Mouse (Mus musculus) heart, embryonic 15.5 days (tissue): Measurements from ENCODE around the gene Wdr54. TPM values are rescaled to one million over a fixed set of nuclear protein-coding genes. Genes with fewer than 3 reads are reported as not detected.

Experiments used
- ATAC-seq: fragments of 200-750 bp; cut with Nextera tagmentation; replicated peaks from 2 replicates; pipeline ENCODE4 v1.8.0; 2017; ENCODE audit warnings: low read depth, moderate TSS enrichment; ENCODE audit not compliant: insufficient number of reproducible peaks, insufficient read depth, low FRiP score
- H3K27ac ChIP-seq: fragments of 300-500 bp; sonication (generic); 2 replicates; pipeline ENCODE4 v1.5.1; 2015; ENCODE audit warnings: mild to moderate bottlenecking, inconsistent platforms
- H3K27me3 ChIP-seq: fragments of 300-500 bp; sonication (generic); 2 replicates; pipeline ENCODE4 v1.6.1; 2015; ENCODE audit warnings: inconsistent platforms
- H3K36me3 ChIP-seq: fragments of 300-500 bp; sonication (generic); 2 replicates; pipeline ENCODE4 v1.6.1; 2015; ENCODE audit warnings: mild to moderate bottlenecking, inconsistent platforms
- H3K4me1 ChIP-seq: fragments of 300-500 bp; sonication (generic); replicated peaks from 2 replicates; pipeline ENCODE4 v1.6.1; 2015; ENCODE audit warnings: inconsistent platforms
- H3K4me2 ChIP-seq: fragments of 300-500 bp; sonication (generic); 2 replicates; pipeline ENCODE4 v1.6.1; 2015; ENCODE audit warnings: inconsistent platforms, mild to moderate bottlenecking, moderate library complexity
- H3K4me3 ChIP-seq: fragments of 300-500 bp; sonication (generic); 2 replicates; pipeline ENCODE4 v1.5.1; 2015; ENCODE audit warnings: mild to moderate bottlenecking, inconsistent platforms
- H3K9ac ChIP-seq: fragments of 300-500 bp; sonication (generic); 2 replicates; pipeline ENCODE4 v1.6.1; 2015; ENCODE audit warnings: mild to moderate bottlenecking, inconsistent platforms
- H3K9me3 ChIP-seq: fragments of 300-500 bp; sonication (generic); replicated peaks from 2 replicates; pipeline ENCODE4 v1.6.1; 2016; ENCODE audit warnings: inconsistent platforms
- WGBS: fragments of 180-500 bp; shearing (Covaris S2); methylation state at CpG from one replicate; pipeline ENCODE4 v1.1.7; 2015; ENCODE audit warnings: mixed read lengths; 5-methylcytosine and 5-hydroxymethylcytosine counted together
- polyA plus RNA-seq: library from polyadenylated mRNA; unstranded; fragments of >200 nt; fragmentation: Nextera tagmentation; extraction: Ambion mirVana; gene quantifications from 2 replicates; pipeline ENCODE4 v1.2.1, GENCODE M21; 2015

The Wdr54 gene
- polyA plus RNA-seq, 1 experiment from 2014 or later, result 3.4 TPM

- Histone ChIP-seq H3K27ac (peak overlapping the region; percentile 100), H3K9me3 (no peaks in the 10 kb centered on the region), H3K4me1 (peaks cover 47% of the 10 kb centered on the region), H3K9ac (peak overlapping the region; percentile 83), H3K4me2 (peak overlapping the region; percentile 88), H3K36me3 (no peaks in the 10 kb centered on the region), H3K4me3 (peak overlapping the region; percentile 68), H3K27me3 (no peaks in the 10 kb centered on the region)
- WGBS, result under 1% methylated on average over 12 of the region's 12 CpGs
- peak; percentile 82 for ATAC-seq
Measured at GRCm38 (mm10) chr6:83137576-83137950, 18.6 kb downstream of the Wdr54 start.

DNA sequence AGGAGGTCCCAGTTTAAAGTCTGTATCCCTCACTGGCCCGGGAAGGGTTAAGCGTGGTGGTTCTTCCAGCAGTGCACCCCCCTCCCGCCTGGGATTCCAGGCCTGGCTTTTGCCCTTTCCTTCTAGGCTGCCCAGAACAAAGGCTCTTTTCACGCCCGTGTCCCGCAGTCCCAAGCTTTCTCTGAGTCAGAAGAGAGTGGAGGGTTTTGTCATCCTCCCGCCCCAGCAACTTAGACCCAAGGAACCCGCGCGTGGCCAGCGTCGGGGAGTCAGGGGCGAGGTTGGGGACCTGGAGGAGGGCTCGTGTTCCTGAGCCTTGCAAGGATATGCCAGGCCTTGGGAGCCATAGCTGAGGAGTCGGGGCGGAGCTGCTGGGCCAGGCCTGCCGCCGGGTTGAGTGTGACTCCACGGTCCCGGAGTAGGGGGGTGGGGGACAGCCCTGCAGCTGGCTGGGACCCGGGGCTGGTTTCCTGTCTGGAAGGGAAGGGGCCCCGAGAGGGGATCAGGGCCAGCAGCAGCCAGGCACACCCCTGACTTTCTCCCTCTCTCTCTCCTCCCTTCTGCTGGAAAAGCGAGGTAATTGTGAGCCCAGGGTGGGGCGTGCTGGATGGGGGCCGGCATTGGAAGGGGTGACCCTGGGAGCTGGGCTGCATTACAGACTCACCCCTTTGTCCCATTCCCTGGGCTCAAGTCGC lies 19.2 kb downstream of the Wdr54 start:
- ATAC-seq, result peak; percentile 81
- peak overlapping the region; percentile 68 for H3K4me3 ChIP-seq
- no peaks in the 10 kb centered on the region for H3K9me3 ChIP-seq
- H3K36me3 ChIP-seq, result no peaks in the 10 kb centered on the region
- H3K27ac ChIP-seq, result peak overlapping the region; percentile 100
- WGBS, result under 1% methylated on average over 26 of the region's 26 CpGs
- H3K4me1 ChIP-seq, result peaks cover 42% of the 10 kb centered on the region
- H3K9ac ChIP-seq, result peak overlapping the region; percentile 83
- H3K27me3 ChIP-seq, result no peaks in the 10 kb centered on the region
- peak overlapping the region; percentile 88 for H3K4me2 ChIP-seq

DNA sequence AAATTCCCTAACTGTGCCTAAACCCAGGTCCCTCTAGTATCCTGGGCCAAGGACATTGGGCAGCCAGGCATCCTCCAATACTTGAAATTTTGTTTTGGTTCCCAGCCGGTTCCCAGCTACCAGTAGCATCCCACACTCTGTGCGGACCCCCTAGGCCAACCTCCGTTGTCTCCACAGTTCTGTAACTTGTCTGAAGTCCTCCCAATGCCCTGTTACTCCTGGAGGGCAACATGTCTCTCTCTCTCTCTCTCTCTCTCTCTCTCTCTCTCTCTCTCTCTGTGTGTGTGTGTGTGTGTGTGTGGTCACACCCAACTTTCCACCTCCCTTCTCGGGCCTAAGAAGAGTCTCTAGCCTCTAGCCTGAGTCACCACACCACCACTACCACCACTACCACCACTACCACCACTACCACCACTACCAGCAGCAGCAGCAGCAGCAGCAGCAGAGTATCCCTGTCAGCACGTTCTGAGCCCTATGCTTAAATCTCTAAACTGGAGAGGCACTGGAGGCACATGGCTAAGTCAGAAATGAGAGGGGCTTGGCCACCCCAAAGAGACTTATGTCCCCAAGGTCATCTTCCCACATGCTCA lies 19.8 kb downstream of the Wdr54 start:
- H3K27ac ChIP-seq, result peak overlapping the region; percentile 100
- H3K4me3 ChIP-seq, result peak overlapping the region; percentile 68
- H3K4me1 ChIP-seq, result peaks cover 36% of the 10 kb centered on the region
- H3K36me3 ChIP-seq, result no peaks in the 10 kb centered on the region
- WGBS, result 26% methylated on average over 5 of the region's 5 CpGs
- H3K9me3 ChIP-seq, result no peaks in the 10 kb centered on the region
- ATAC-seq, result no peak
- H3K9ac ChIP-seq, result peak overlapping the region; percentile 83
- no peaks in the 10 kb centered on the region for H3K27me3 ChIP-seq
- peak overlapping the region; percentile 88 for H3K4me2 ChIP-seq

- WGBS, result 9% methylated on average over 37 of the region's 37 CpGs
- no peaks in the 10 kb centered on the region for H3K27me3 ChIP-seq
- ATAC-seq, result no peak
- peak overlapping the region; percentile 83 for H3K9ac ChIP-seq
- H3K9me3 ChIP-seq, result no peaks in the 10 kb centered on the region
- H3K4me2 ChIP-seq, result peak overlapping the region; percentile 88
- peak overlapping the region; percentile 68 for H3K4me3 ChIP-seq
- peak overlapping the region; percentile 100 for H3K27ac ChIP-seq
- H3K36me3 ChIP-seq, result no peaks in the 10 kb centered on the region
- peaks cover 34% of the 10 kb centered on the region for H3K4me1 ChIP-seq
Measured at GRCm38 (mm10) chr6:83135571-83136161, 20.5 kb downstream of the Wdr54 start.

DNA sequence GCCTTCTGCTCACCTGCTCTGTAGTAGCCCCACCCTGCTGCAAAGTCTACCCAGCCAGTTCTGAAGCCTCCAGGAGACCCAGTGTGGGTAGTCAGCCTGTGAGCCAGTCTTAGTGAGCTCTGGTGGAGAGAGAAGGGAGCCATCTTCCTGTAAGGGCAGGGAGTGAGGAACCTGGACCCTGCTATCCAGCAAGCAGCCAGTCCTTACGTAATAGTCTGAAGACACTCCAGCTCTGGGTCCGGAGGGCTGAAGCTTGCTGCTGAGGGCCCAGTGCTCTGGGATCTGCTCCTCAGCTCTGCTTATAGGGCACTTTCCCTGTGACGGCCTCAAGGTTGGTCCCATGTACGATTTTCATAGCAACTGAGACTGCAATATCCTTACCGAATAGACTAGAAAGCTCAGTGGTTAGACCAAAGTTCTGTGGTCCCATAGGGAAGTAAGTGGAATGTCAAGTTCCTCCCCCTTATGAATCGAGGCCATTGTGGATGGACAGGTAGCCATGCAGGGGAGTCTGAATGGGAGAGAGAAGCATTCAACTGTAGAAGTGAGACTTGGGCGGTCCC lies 21.2 kb downstream of the Wdr54 start, which contains the start of gene Rtkn:
Gene Rtkn, plus strand, starts transcription at position 513 of the 563 bp plus-strand sequence.
- H3K36me3 ChIP-seq, result no peaks in the 10 kb centered on the region
- H3K27ac ChIP-seq, result peak within 1 kb of the TSS; percentile 100
- WGBS, result 61% methylated on average over 7 of the region's 7 CpGs
- no peak for ATAC-seq
- no peaks in the 10 kb centered on the region for H3K9me3 ChIP-seq
- peak within 1 kb of the TSS; percentile 68 for H3K4me3 ChIP-seq
- no peaks in the 10 kb centered on the region for H3K27me3 ChIP-seq
- peaks cover 34% of the 10 kb centered on the region for H3K4me1 ChIP-seq
- peak within 1 kb of the TSS; percentile 88 for H3K4me2 ChIP-seq
- peak within 1 kb of the TSS; percentile 83 for H3K9ac ChIP-seq

GRCm38 (mm10) chr6:83134226-83134625 lies 22.0 kb downstream of the Wdr54 start:
- no peaks in the 10 kb centered on the region for H3K27me3 ChIP-seq
- H3K36me3 ChIP-seq, result no peaks in the 10 kb centered on the region
- no peak for ATAC-seq
- H3K4me3 ChIP-seq, result no peak overlapping the region
- H3K27ac ChIP-seq, result no peak overlapping the region
- H3K9me3 ChIP-seq, result no peaks in the 10 kb centered on the region
- peaks cover 33% of the 10 kb centered on the region for H3K4me1 ChIP-seq
- H3K4me2 ChIP-seq, result no peak overlapping the region
- no peak overlapping the region for H3K9ac ChIP-seq
- WGBS, result 64% methylated on average over 3 of the region's 3 CpGs

- no peaks in the 10 kb centered on the region for H3K36me3 ChIP-seq
- H3K9ac ChIP-seq, result no peak overlapping the region
- H3K4me3 ChIP-seq, result no peak overlapping the region
- peaks cover 17% of the 10 kb centered on the region for H3K4me1 ChIP-seq
- no peak overlapping the region for H3K4me2 ChIP-seq
- WGBS, result 79% methylated on average over 9 of the region's 9 CpGs
- no peak for ATAC-seq
- H3K9me3 ChIP-seq, result no peaks in the 10 kb centered on the region
- no peak overlapping the region for H3K27ac ChIP-seq
- H3K27me3 ChIP-seq, result no peaks in the 10 kb centered on the region
Measured at GRCm38 (mm10) chr6:83132176-83132919, 23.8 kb downstream of the Wdr54 start.

DNA sequence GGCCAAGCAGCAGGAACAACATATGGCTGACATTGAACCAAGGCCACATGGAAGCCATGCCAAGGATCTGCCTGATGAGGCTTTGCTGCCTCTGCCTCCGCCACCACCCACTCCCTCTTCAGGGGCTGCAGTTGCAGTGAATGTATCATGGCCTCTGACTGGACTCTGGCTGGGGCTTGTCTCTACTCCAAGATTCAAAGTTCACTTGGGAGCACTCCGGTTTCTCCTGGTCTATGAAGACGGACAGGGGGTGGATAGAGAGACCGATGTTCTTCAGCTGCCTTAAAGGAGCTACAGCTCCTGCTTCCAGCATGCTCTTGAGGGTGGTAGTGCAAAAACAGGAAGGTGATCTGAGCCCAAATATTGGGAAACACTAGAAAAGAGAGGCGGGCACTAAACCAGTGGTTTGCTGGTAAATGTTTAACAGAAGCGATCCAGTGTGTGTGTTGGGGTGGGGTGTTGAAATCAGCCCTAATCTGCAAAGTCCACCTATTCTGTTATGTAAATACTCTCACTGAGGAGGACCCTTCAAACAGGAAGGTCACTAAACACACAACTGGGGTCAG lies 24.6 kb downstream of the Wdr54 start:
- no peak overlapping the region for H3K4me3 ChIP-seq
- 68% methylated on average over 6 of the region's 6 CpGs for WGBS
- H3K4me1 ChIP-seq, result peaks cover 13% of the 10 kb centered on the region
- no peak overlapping the region for H3K9ac ChIP-seq
- H3K27ac ChIP-seq, result no peak overlapping the region
- no peaks in the 10 kb centered on the region for H3K36me3 ChIP-seq
- no peaks in the 10 kb centered on the region for H3K9me3 ChIP-seq
- no peak overlapping the region for H3K4me2 ChIP-seq
- H3K27me3 ChIP-seq, result no peaks in the 10 kb centered on the region
- ATAC-seq, result no peak

DNA sequence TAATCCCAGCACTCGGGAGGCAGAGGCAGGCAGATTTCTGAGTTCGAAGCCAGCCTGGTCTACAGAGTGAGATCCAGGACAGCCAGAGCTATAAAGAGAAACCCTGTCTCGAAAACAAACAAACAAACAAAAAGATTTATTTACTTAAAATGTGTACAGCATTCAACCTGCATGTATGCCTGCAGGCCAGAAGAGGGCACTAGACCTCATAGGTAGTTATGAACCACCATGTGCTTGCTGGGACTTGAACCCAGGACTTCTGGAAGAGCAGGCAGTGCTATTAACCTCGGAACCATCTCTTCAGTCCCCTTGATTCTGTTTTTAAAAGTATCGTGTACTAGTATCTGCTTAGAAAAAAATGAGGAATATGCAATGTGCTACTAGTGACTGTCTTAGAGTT lies 28.8 kb downstream of the Wdr54 start:
- H3K4me2 ChIP-seq, result no peak overlapping the region
- H3K27me3 ChIP-seq, result no peaks in the 10 kb centered on the region
- no peak for ATAC-seq
- no peaks in the 10 kb centered on the region for H3K9me3 ChIP-seq
- peaks cover 22% of the 10 kb centered on the region for H3K4me1 ChIP-seq
- WGBS, result 91% methylated on average over 5 of the region's 5 CpGs
- H3K36me3 ChIP-seq, result peaks cover 4% of the 10 kb centered on the region; the same call in 1 of the 2 replicates
- H3K27ac ChIP-seq, result no peak overlapping the region
- no peak overlapping the region for H3K4me3 ChIP-seq
- no peak overlapping the region for H3K9ac ChIP-seq

- peaks cover 4% of the 10 kb centered on the region; the same call in 1 of the 2 replicates for H3K36me3 ChIP-seq
- no peak for ATAC-seq
- peak within 1 kb of the TSS; percentile 72 for H3K4me3 ChIP-seq
- peak within 1 kb of the TSS; percentile 68 for H3K27ac ChIP-seq
- peaks cover 31% of the 10 kb centered on the region for H3K4me1 ChIP-seq
- H3K4me2 ChIP-seq, result peak within 1 kb of the TSS; percentile 93
- H3K9me3 ChIP-seq, result no peaks in the 10 kb centered on the region
- peak within 1 kb of the TSS; percentile 77 for H3K9ac ChIP-seq
- H3K27me3 ChIP-seq, result no peaks in the 10 kb centered on the region
- WGBS, result 25% methylated on average over 5 of the region's 5 CpGs
Measured at GRCm38 (mm10) chr6:83125331-83125730, 30.9 kb downstream of the Wdr54 start, which contains the start of gene Ino80b. Ino80b (minus strand) TSS chr6:83125431.
